Mouse (Mus musculus) midbrain, postnatal 0 days (tissue): ENCODE measurements around the gene Lrrc3c. TPM values are rescaled to one million over a fixed set of nuclear protein-coding genes. Genes with fewer than 3 reads are reported as not detected.
A peak's percentile ranks its signal among the peaks of the same experiment; 100 is the strongest.

Experiments used
- ATAC-seq: fragments of 200-750 bp; cut with Nextera tagmentation; 2 replicates; pipeline ENCODE4 v1.8.0; 2017; ENCODE audit warnings: moderate number of reproducible peaks, mild to moderate bottlenecking, moderate TSS enrichment, moderate library complexity; ENCODE audit not compliant: low FRiP score
- DNase-seq: peaks from one replicate; pipeline ENCODE4 v3.0.0-alpha.2; 2015; ENCODE audit warnings: low spot score
- H3K27ac ChIP-seq: fragments of 300-500 bp; sonication (generic); 2 replicates; pipeline ENCODE4 v1.5.1; 2014; ENCODE audit warnings: low read depth, mild to moderate bottlenecking, low read length, mixed read lengths
- H3K27me3 ChIP-seq: fragments of 300-500 bp; sonication (generic); 2 replicates; pipeline ENCODE4 v1.6.1; 2014; ENCODE audit warnings: low read length, control low read depth, mixed read lengths; ENCODE audit not compliant: insufficient read depth
- H3K36me3 ChIP-seq: fragments of 300-500 bp; sonication (generic); 2 replicates; pipeline ENCODE4 v1.6.1; 2014; ENCODE audit warnings: low read length, control low read depth, mixed read lengths; ENCODE audit not compliant: insufficient read depth
- H3K4me1 ChIP-seq: fragments of 300-500 bp; sonication (generic); 2 replicates; pipeline ENCODE4 v1.6.1; 2014; ENCODE audit warnings: mild to moderate bottlenecking, control low read depth, antibody characterized with exemption, low read length, mixed read lengths; ENCODE audit not compliant: insufficient read depth
- H3K4me2 ChIP-seq: fragments of 300-500 bp; sonication (generic); 2 replicates; pipeline ENCODE4 v1.6.1; 2014; ENCODE audit warnings: low read depth, mild to moderate bottlenecking, low read length, mixed read lengths; ENCODE audit not compliant: poor library complexity, severe bottlenecking
- H3K4me3 ChIP-seq: fragments of 300-500 bp; sonication (generic); 2 replicates; pipeline ENCODE4 v1.5.1; 2014; ENCODE audit warnings: low read depth, mild to moderate bottlenecking, low read length, moderate library complexity
- H3K9ac ChIP-seq: fragments of 300-500 bp; sonication (generic); replicated peaks from 2 replicates; pipeline ENCODE4 v1.6.1; 2014; ENCODE audit warnings: mild to moderate bottlenecking, low read length, moderate library complexity, mixed read lengths; ENCODE audit not compliant: poor library complexity, severe bottlenecking
- H3K9me3 ChIP-seq: fragments of 300-500 bp; sonication (generic); 2 replicates; pipeline ENCODE4 v1.6.1; 2016; ENCODE audit warnings: low read length, control low read depth
- CTCF ChIP-seq: IDR thresholded peaks from 2 replicates; pipeline ENCODE4 v1.5.1; 2016; ENCODE audit warnings: antibody characterized with exemption, mild to moderate bottlenecking
- WGBS: fragments of 180-500 bp; shearing (Covaris S2); extraction: QIAGEN DNeasy Blood & Tissue Kit; methylation state at CpG from one replicate; pipeline ENCODE4 v1.1.7; 2014; 5-methylcytosine and 5-hydroxymethylcytosine counted together
- polyA plus RNA-seq: library from polyadenylated mRNA; unstranded; fragments of >200 nt; fragmentation: Nextera tagmentation; extraction: Ambion mirVana; gene quantifications from 2 replicates; pipeline ENCODE4 v1.2.1, GENCODE M21; 2015
- total RNA-seq: library from RNA; depleted of rRNA; stranded (reverse); fragments of >200 nt; gene quantifications from 2 replicates; pipeline ENCODE4 v1.2.3, GENCODE M21; 2014

Gene Lrrc3c
- total and polyA plus RNA-seq, 2 experiments from 2014 or later = not detected

- DNase-seq (peak; percentile 84), ATAC-seq (peak; percentile 32)
- TF ChIP-seq CTCF = no peak
- peak overlapping the region; percentile 74 for H3K4me3 ChIP-seq
- H3K27me3 ChIP-seq = no peaks in the 10 kb centered on the region
- peak overlapping the region; percentile 39; the same call in 1 of the 2 replicates for H3K27ac ChIP-seq
- no peaks in the 10 kb centered on the region for H3K9me3 ChIP-seq
- 5% methylated on average over 20 of the region's 20 CpGs for WGBS
- peaks cover 20% of the 10 kb centered on the region for H3K4me1 ChIP-seq
- peaks cover 7% of the 10 kb centered on the region for H3K36me3 ChIP-seq
- peak overlapping the region; percentile 84 for H3K4me2 ChIP-seq
- peak overlapping the region; percentile 39; the same call in 1 of the 2 replicates for H3K9ac ChIP-seq
Observed at GRCm38 (mm10) chr11:98587684-98588546, 10.2 kb upstream of the Lrrc3c start.

GRCm38 (mm10) chr11:98588833-98589281, 9.2 kb upstream of the Lrrc3c start:
- no peak overlapping the region for H3K4me3 ChIP-seq
- no peak overlapping the region for H3K9ac ChIP-seq

GRCm38 (mm10) chr11:98589306-98589705, 8.8 kb upstream of the Lrrc3c start:
- WGBS = 85% methylated on average over 8 of the region's 8 CpGs
- H3K9me3 ChIP-seq = no peaks in the 10 kb centered on the region
- H3K27me3 ChIP-seq = no peaks in the 10 kb centered on the region
- H3K4me3 ChIP-seq = no peak overlapping the region
- ATAC-seq = no peak
- no peak for DNase-seq
- H3K4me2 ChIP-seq = no peak overlapping the region
- no peak overlapping the region for H3K27ac ChIP-seq
- peaks cover 20% of the 10 kb centered on the region for H3K4me1 ChIP-seq
- no peaks in the 10 kb centered on the region for H3K36me3 ChIP-seq
- H3K9ac ChIP-seq = no peak overlapping the region
- no peak for TF ChIP-seq CTCF

More at GRCm38 (mm10) chr11:98588833-98589281, 9.2 kb upstream of the Lrrc3c start:
- no peak for DNase-seq
- H3K27me3 ChIP-seq = no peaks in the 10 kb centered on the region
- H3K4me1 ChIP-seq = peaks cover 20% of the 10 kb centered on the region
- no peaks in the 10 kb centered on the region for H3K36me3 ChIP-seq
- TF ChIP-seq CTCF = no peak
- peak overlapping the region; percentile 84 for H3K4me2 ChIP-seq
- no peaks in the 10 kb centered on the region for H3K9me3 ChIP-seq
- no peak for ATAC-seq
- H3K27ac ChIP-seq = no peak overlapping the region
- WGBS = 72% methylated on average over 6 of the region's 6 CpGs

- no peak overlapping the region for H3K27ac ChIP-seq
- DNase-seq (no peak), ATAC-seq (no peak)
- peaks cover 12% of the 10 kb centered on the region for H3K4me1 ChIP-seq
- H3K4me2 ChIP-seq = no peak overlapping the region
- no peak for TF ChIP-seq CTCF
- H3K9me3 ChIP-seq = no peaks in the 10 kb centered on the region
- 72% methylated on average over 19 of the region's 19 CpGs for WGBS
- H3K27me3 ChIP-seq = no peaks in the 10 kb centered on the region
- no peaks in the 10 kb centered on the region for H3K36me3 ChIP-seq
- no peak overlapping the region for H3K4me3 ChIP-seq
- H3K9ac ChIP-seq = no peak overlapping the region
Observed at GRCm38 (mm10) chr11:98590548-98591445, 7.3 kb upstream of the Lrrc3c start.

GRCm38 (mm10) chr11:98595021-98595420, 3.1 kb upstream of the Lrrc3c start:
- H3K36me3 ChIP-seq = no peaks in the 10 kb centered on the region
- H3K4me2 ChIP-seq = no peak overlapping the region
- H3K27me3 ChIP-seq = no peaks in the 10 kb centered on the region
- H3K27ac ChIP-seq = no peak overlapping the region
- no peaks in the 10 kb centered on the region for H3K9me3 ChIP-seq
- ATAC-seq (no peak), DNase-seq (no peak)
- 79% methylated on average over 6 of the region's 6 CpGs for WGBS
- no peak overlapping the region for H3K9ac ChIP-seq
- no peak for TF ChIP-seq CTCF
- H3K4me1 ChIP-seq = no peaks in the 10 kb centered on the region
- no peak overlapping the region for H3K4me3 ChIP-seq
